Mouse (Mus musculus) CD4-positive helper T cell, adult 2 months (primary cell): ENCODE data around the gene Rrnad1.

Source experiments
- DNase-seq: peaks from one replicate; pipeline ENCODE4 v3.0.0-alpha.2; 2012; ENCODE audit warnings: low read depth, missing footprints, low spot score

The Rrnad1 gene

DNA sequence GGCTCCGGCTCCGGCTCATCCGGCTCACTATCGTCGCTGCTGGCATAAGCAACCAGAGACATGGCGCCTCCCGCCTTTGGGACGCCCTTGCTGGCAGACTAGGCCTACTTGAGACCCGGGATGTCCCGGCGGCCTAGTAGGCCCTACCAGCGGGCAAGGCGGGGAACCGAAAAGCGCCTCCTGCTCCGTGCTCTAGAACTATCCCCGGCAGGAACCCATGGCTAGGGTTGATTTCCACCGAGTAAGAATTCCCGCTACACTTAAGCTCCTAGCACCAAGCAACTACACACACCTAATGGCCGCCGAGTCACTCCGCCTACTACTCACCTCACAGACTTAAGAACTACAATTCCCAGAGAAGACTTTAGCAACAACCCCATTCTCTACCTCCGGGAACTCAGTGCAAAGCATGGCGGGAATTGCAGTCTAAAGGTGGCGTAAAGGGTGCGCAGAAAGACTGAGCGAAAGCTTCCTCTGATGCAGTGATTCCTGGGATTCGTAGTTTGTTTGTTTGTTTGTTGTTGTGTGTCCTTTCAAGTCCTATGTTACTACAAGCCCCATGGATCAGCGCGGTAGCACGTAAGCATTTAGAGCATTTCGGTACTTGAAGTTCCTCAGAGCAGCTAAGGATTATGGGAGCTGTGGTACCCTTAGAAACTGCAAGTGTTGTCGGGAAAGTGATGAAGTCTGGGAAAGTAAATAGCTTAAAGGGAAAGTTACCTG is 45.1 kb downstream of the Rrnad1 start, which contains the start of gene Prcc:
Gene Prcc, minus strand, starts transcription at position 328 of the 723 bp plus-strand sequence.
- peak; percentile 99 for DNase-seq

DNA sequence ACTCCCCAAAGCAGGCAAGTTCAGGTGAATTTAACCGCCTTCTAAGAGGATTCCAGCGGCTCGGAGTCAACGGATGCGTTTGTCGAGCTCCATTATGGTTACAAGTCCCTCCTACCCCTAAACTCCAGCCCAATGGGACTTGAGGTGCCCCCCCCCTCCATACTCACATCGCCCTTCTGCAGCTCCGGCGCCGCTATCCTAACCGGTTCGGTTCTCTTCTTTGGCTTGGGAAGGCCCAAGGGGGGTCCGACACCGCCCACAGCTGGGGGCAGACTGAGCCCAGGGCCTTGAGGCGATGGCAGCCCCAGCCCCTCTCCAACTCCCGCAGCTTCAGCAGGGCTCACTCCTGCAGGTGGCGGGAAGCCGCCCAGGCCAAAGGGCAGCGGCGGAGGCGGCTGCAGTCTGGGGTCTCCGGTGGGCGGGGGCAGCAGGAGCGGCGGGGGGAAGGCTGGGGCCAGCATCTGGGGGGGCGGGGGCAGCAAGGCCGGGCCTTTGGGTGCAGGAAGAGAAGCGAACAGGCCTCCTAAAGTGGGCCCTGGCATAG is 45.7 kb downstream of the Rrnad1 start:
- DNase-seq: peak; percentile 65

DNA sequence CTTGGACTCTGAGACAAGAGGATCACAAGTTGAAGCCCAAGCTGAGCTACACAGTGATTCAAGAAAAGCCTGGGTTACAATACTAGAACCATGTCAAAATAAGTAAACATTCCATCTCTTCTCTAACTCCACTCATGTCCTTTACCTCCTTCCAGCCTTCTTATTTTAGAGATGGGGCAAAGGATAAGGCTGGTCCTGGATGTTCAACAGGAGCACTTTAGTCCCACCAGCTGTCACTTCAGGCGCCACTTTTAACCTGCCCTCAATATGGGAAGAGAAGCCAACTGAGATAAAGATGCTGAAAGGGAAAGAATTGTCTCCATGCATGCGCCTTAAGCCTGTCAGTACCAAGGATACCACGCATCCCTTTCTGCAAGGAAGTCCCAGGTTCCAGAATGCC is 46.2 kb downstream of the Rrnad1 start:
- no peak for DNase-seq

DNA sequence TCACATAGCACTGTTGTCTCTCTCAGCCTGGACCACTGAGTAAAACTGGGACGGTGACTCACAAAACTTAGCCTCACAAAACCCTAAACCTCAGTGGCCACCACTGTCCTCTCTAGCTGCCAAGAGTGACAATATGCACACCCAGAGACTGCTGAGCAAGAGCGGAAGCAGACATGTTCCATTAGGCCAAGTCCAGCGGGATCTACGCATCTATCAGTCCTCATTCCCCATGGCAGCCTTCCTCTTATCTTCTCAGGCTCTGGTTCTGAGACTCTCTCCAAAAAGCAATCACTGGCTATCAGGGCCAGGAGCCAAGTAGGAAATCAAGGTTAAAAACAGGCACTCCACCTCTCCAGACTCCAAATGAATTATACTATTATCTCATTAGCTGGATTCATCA is 52.8 kb downstream of the Rrnad1 start:
- DNase-seq: no peak
